Mouse (Mus musculus): ENCODE measurements around the gene Setx.

Gene Setx

DNA sequence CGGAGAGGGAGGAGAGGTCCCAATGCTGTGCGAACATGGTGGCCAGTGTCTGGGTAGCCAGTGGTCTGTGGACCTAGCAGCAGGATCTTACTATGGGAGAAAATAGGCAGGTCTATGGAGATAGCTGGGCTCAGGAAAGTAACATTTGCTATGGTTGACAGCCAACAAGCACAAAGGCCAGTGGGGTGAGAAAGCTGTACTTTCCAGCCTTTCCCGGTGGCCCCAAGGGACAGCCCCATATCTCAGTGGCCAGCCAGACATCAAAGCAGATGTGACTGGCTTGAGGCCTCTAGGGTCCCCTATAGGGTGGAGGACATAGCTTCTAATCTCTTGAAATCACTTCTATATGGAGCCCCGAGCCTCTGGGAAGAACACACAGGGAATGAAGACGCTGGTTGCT lies 93.1 kb downstream of the Setx start:
- DNase-seq (ENCODE audit: low spot score in 2 of 2), result no peak

DNA sequence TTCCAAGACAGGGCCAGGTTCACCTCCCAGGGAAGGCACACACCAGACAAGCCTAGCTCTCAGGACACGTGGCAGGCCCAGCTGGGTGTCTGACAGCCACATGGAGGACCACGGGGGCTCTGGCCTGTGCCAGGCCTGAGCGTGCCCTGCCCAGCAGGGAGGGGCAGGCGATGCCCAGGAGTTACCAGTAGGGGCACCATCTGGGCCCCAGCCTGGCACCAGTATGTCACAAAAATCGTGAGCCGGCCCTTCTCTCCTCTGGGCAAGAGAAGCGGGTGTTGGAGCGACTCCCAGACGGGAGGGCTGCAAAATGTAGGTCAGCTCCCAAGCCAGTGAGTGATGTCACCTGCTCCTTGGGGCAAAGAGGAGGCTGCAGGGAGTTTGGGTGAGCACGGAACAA lies 93.9 kb downstream of the Setx start:
- DNase-seq (ENCODE audit: low spot score in 2 of 2), result no peak

DNA sequence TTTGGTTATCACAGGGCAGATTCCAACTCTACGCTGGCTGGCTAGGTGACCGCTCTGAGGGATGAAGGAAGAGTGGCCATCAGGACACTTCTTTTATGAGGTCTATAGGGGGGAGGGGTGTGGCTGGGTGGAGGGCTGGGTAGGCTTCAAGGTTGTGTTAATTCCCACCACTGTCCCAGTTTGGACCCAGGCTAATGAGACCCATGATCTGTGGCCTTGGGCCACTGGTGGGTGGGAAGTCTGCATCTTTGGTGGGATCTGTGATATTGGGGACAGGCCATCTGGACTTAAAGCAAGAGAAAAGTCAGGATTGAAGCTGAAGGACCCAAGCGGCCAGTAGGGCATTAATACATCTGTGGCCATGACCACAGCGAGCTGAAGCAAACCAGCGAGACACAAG lies 94.8 kb downstream of the Setx start:
- no peak for DNase-seq (ENCODE audit: low spot score in 2 of 2)

DNA sequence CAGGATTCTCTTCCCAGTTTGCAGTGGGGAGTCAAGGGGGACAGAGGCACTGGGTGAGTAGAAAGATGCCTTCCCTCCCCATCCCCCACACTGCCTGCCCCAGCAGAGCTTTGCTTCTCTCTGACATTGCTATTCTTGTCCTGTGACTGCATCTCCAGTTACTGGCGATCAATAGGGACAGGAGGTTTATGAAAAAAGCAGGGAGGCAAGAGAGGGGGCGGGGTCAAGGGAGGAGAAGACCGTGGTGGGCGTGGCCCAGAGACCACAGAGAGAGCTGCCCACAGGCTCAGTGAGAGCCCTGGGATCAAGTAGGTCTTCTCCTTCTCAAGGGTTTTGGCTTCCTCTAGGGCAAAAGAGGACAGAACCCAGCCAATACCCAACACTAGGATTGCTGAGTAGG lies 98.3 kb downstream of the Setx start:
- DNase-seq (ENCODE audit: low spot score in 2 of 2), result no peak

DNA sequence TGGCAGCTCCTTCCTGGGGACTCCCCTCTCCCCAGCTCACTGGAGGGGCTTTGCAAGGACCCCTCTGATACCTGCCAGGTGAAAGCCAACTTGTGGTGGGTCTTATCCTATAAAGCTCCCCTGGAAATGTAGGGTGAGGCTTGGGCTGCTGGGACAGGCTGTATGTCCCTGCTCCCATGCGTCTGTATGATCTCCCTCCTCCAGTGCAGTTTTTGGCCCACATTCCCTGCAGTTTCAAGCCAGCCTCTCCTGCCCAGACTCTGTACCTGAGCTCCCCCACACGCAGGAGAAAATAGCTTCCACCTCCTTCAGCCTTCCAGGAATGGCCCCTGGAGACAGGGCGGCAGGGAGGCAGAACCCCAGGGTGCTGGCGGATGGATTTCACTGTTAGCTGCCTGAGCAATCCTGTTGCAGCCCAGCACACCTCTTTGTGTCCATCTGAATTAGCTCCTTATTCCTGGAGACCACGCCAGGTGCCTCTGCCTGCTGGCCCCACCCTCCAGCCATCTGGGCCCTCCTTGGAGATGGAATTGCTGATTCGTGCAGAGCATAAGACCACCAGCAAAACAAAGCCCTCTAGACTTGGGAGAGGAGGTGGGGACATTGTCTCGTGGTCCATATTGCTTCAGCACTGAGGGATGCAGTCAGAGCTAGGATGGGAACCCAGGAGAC lies 99.7 kb downstream of the Setx start:
- no peak for DNase-seq (ENCODE audit: low spot score in 2 of 2)

DNA sequence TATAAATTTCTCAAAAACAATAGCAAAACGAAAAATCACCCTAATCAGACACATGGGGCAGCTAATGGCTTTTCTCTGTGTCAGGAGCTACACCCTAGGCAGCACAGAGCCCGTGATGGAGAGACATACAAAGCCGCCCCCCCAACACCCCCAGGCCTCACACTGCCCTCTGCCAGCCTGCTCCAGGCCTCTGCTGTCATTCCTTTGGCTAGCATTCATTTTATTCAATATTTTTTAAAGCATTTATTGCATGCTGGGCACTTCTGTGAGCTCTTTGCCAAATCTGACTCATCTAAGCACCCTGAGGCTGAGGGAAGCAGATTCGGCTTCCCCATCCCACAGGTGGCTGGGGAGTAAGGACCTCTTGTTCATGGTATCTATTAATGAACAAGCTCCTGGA lies 102.7 kb downstream of the Setx start:
- DNase-seq (ENCODE audit: low spot score in 2 of 2), result no peak

DNA sequence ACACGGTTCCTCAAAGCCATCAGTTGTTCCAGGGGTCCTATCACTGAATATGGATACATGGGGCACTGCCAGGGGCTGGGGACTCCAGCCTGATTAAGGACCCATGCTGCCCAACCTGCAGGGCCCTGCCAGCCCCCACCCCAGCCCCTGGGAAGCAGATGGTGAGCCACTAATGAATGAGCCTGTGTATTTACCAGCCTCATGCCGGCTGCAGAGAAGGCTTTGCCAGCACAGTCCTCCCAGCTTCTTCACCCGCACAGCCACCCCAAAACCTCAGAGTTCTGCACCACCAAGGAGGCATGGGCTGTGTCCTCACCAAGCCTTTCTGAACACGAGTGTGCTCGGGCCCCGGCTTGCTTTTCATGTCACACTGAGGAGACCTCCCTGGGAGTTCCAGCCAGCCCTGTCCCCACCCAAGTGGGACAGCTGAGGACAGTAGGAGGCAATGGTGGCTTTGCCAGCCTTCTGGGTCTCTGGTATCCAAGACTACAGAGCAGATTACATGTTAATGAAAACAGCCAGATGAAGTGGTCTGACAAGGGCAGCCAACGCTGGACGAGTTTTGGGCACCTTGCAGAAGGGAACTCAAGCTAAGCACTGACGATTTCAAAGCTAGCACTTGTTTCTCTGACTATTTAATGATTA lies 106.3 kb downstream of the Setx start:
- no peak for DNase-seq (ENCODE audit: low spot score in 2 of 2)

Data from spleen, postnatal 4 days (tissue).